Mouse (Mus musculus): Measurements from ENCODE around the gene Best2. TPM values are rescaled to one million over a fixed set of nuclear protein-coding genes. Genes with fewer than 3 reads are reported as not detected.
A peak's percentile ranks its signal among the peaks of the same experiment; 100 is the strongest.

Best2 gene
- total RNA-seq, 4 experiments from 2014 or later, result not detected

GRCm38 (mm10) chr8:84966603-84967002 lies 47.7 kb downstream of the Best2 start:
- peak; percentile 67 for DNase-seq

- peak; percentile 95 for DNase-seq
These were observed 48.5 kb downstream of the Best2 start for GRCm38 (mm10) chr8:84965731-84966291.

DNA sequence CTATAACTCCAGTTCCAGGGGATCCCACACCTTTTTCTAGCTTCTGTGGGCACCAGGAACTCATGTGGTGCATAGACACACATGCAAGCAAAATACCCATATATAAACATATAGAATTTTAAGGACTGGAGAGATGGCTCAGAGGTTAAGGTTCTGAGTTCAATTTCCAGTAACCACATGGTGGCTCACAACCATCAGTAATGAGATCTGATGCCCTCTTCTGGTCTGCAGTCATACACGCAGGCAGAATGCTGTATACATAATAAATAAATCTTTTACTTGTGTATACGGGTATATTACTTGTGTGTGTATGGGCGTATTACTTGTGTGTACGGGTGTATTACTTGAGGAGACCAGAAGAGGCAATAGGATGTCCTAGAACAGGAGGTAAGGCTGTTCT lies 50.4 kb downstream of the Best2 start:
- no peak for DNase-seq

GRCm38 (mm10) chr8:84959811-84960210 lies 54.5 kb downstream of the Best2 start:
- DNase-seq, result peak; percentile 76

Small RNA genes within 50 kb of the gene (microRNA-seq; reads per million reads assigned to microRNA genes)
- 0.53 to 0.84 reads per million in 2 experiments for gene Mir7070

Other genes with a start within 250 kb of the Best2 start
- gene Nfix, start 214.2 kb downstream of the Best2 start, total RNA-seq (2022), result 100 to 1,000 TPM in 3 of 4 experiments, 10 to 100 TPM in 1; 99.6 to 150 (median 117) TPM
- 10 to 100 TPM; 11.2 to 14.9 (median 12.5) TPM for gene Dand5, start 191.7 kb downstream of the Best2 start, total RNA-seq (2022)
- gene Gadd45gip1, start 183.0 kb downstream of the Best2 start, total RNA-seq (2022), result 10 to 100 TPM; 63.6 to 68.4 (median 66.2) TPM
- 100 to 1,000 TPM; 107 to 125 (median 111) TPM for gene Rad23a, start 173.9 kb downstream of the Best2 start, total RNA-seq (2022)
- gene Calr, start 167.6 kb downstream of the Best2 start, total RNA-seq (2022), result 100 to 1,000 TPM; 629 to 719 (median 673) TPM
- gene Farsa, start 157.5 kb downstream of the Best2 start, total RNA-seq (2022), result 10 to 100 TPM; 59.9 to 76.8 (median 68.0) TPM
- 1 to 10 TPM; 6.1 to 9.1 (median 7.1) TPM for gene Syce2, start 142.4 kb downstream of the Best2 start, total RNA-seq (2022)
- gene Gcdh, start 120.6 kb downstream of the Best2 start, total RNA-seq (2022), result 10 to 100 TPM; 51.9 to 66.4 (median 60.4) TPM
- gene Klf1, start 112.6 kb downstream of the Best2 start, total RNA-seq (2022), result under 1 TPM in 2 of 4 experiments, not detected in 2; 0.22 to 0.24 TPM
- 10 to 100 TPM; 12.5 to 28.7 (median 22.2) TPM for gene Dnase2a, start 106.0 kb downstream of the Best2 start, total RNA-seq (2022)
- 1 to 10 TPM; 2.1 to 9.2 (median 5.9) TPM for gene Mast1, start 77.2 kb downstream of the Best2 start, total RNA-seq (2022)
- under 1 TPM in 2 of 4 experiments, not detected in 2; 0.28 to 0.40 TPM for gene Rtbdn, start 67.5 kb downstream of the Best2 start, total RNA-seq (2022)
- gene Gm49661, start 45.1 kb downstream of the Best2 start, total RNA-seq (2022), result 1 to 10 TPM in 2 of 4 experiments, not detected in 2; 1.7 to 2.3 TPM
- 100 to 1,000 TPM; 651 to 758 (median 708) TPM for gene Prdx2, start 44.9 kb downstream of the Best2 start, total RNA-seq (2022)
- gene Rnaseh2a, start 44.8 kb downstream of the Best2 start, total RNA-seq (2022), result 100 to 1,000 TPM in 3 of 4 experiments, 10 to 100 TPM in 1; 89.0 to 142 (median 110) TPM
- 100 to 1,000 TPM in 1 of 4 experiments, 10 to 100 TPM in 3; 39.9 to 211 (median 52.4) TPM for gene Junb, start 35.8 kb downstream of the Best2 start, total RNA-seq (2022)
- gene Hook2, start 23.9 kb downstream of the Best2 start, total RNA-seq (2022), result 10 to 100 TPM in 2 of 4 experiments, 1 to 10 TPM in 2; 6.2 to 12.7 (median 10.5) TPM
- 100 to 1,000 TPM in 2 of 4 experiments, 10 to 100 TPM in 2; 96.4 to 107 (median 101) TPM for gene Asna1, start 10.8 kb upstream of the Best2 start, total RNA-seq (2022)
- 100 to 1,000 TPM; 134 to 159 (median 155) TPM for gene Trir, start 12.3 kb upstream of the Best2 start, total RNA-seq (2022)
- 10 to 100 TPM; 67.7 to 85.8 (median 73.5) TPM for gene Tnpo2, start 22.4 kb upstream of the Best2 start, total RNA-seq (2022)
- 10 to 100 TPM; 15.0 to 29.6 (median 21.6) TPM for gene Fbxw9, start 45.5 kb upstream of the Best2 start, total RNA-seq (2022)
- gene Gm5741, start 53.5 kb upstream of the Best2 start, total RNA-seq (2022), result 1 to 10 TPM in 1 of 4 experiments, not detected in 3; 1.3 TPM
- gene Dhps, start 57.2 kb upstream of the Best2 start, total RNA-seq (2022), result 10 to 100 TPM; 31.4 to 41.2 (median 33.2) TPM
- gene Wdr83os, start 66.2 kb upstream of the Best2 start, total RNA-seq (2022), result 10 to 100 TPM; 76.0 to 87.7 (median 81.1) TPM
- gene Wdr83, start 66.8 kb upstream of the Best2 start, total RNA-seq (2022), result 10 to 100 TPM; 22.6 to 30.1 (median 29.2) TPM
- gene Man2b1, start 68.7 kb upstream of the Best2 start, total RNA-seq (2022), result 10 to 100 TPM; 53.4 to 60.8 (median 54.3) TPM
- gene Zfp791, start 108.6 kb upstream of the Best2 start, total RNA-seq (2022), result 1 to 10 TPM; 1.7 to 2.4 (median 1.9) TPM
- gene Cks1brt, start 137.4 kb upstream of the Best2 start, total RNA-seq (2022), result not detected
- gene Olfr371, start 211.5 kb upstream of the Best2 start, total RNA-seq (2022), result not detected

All from adrenal gland, adult 8-10 months (tissue).